Mouse (Mus musculus): ENCODE measurements at regions not wholly inside any gene's neighbourhood (a gene's known extent, or its start where the extent isn't known, plus 50 kb on each side); places are given as distances from the start of the nearest gene placed in this dataset.
"Not testable (repeated sequence)": the region's sequence is repeated elsewhere in the genome, so short reads cannot be mapped to it uniquely, and the experiment has no call there.

- no peak for ATAC-seq (ENCODE audit: poor library complexity, severe bottlenecking)
These were observed 603.5 kb upstream of the Gje1 start for GRCm38 (mm10) chr10:15321480-15321879.

- ATAC-seq (ENCODE audit: poor library complexity, severe bottlenecking) = no peak
These were observed 599.1 kb upstream of the Gje1 start for GRCm38 (mm10) chr10:15317017-15317607.

DNA sequence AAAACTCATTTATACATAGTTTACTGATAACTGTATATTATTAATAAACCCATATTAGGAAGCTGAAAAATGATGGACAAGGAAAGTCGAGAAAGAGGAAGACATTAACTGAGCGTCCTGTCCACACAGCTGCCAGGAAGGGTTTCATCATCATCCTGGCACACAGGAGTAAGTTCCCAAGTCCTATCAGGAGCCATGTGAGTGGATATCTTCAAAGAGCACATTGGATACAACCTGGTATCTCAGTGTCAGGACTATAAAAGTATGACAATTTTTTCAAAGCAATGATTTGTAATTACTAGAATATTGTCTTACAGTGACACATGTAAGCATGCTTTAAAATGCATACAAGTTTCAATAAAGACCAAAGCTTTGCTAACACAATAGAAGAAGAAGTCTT, 592.6 kb upstream of the Gje1 start:
- no peak for ATAC-seq (ENCODE audit: poor library complexity, severe bottlenecking)

GRCm38 (mm10) chr10:15305811-15306473, 587.9 kb upstream of the Gje1 start:
- ATAC-seq (ENCODE audit: poor library complexity, severe bottlenecking) = no peak

DNA sequence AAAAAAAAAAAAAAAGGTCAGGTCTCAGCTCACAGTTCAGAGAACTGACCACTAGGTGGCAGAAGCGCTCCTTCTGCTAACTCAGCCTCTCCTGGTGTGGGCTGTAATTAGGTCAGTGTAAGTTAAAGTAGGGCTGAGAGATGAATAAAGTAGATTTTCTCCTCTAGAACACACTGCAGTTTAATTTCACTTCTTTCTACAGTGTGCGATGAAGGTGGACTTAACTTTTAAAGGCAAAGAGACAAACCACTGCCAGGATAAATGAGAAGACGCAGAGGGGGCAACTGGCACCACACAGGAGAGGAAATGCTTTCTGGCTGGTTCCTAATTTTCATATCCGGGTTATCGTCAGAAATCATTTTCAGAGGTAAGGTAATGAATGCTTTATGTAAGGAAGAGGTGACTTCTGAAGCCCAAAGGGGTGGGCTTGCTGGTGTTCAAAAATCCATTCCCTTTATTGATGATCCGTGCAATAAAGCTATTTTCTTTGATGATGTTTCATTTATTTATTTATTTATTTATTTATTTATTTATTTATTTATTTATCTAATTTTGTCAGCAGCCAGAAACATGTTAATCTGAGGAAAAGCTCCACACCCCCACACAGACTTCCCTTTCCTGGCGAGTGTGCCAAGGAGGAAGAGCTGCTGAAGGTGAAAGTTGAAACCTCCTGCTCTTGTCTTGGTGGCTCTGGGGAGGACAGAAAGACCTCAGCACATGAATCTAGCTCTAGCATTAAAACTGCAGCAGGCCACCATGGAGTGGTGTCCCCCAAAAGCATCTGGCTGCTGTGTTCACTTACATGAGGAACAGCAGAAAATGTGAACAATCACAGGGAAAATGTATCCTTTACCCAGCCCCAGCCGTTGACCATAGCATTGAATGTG, 582.4 kb upstream of the Gje1 start:
- peak; percentile 88 for ATAC-seq (ENCODE audit: poor library complexity, severe bottlenecking)

GRCm38 (mm10) chr10:15299331-15300198, 581.6 kb upstream of the Gje1 start:
- no peak for ATAC-seq (ENCODE audit: poor library complexity, severe bottlenecking)

- peak; percentile 80 for ATAC-seq (ENCODE audit: poor library complexity, severe bottlenecking)
These were observed 579.2 kb upstream of the Gje1 start for GRCm38 (mm10) chr10:15297257-15297656.

GRCm38 (mm10) chr10:15294125-15294524, 576.1 kb upstream of the Gje1 start:
- no peak for ATAC-seq (ENCODE audit: poor library complexity, severe bottlenecking)

DNA sequence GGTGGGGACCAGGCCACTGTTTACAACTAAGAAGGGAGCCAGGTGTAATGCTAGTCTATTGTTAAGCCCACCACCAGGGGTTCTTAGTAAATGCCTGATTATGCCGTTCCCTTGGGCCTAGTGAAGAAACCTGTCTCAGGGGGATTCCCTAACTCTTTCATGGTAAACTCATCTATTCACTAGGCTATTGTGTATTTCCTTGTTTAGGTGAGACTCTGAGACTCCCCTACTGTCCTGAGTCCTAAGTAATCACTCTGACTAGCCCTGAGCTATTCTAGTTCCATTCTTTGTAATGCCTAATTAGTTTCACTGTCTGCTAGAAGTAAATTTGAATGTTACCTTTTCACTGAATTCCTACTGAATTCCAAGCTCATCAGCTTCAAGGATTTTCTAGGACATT, 545.3 kb upstream of the Gje1 start:
- ATAC-seq (ENCODE audit: poor library complexity, severe bottlenecking) = not testable (repeated sequence)

DNA sequence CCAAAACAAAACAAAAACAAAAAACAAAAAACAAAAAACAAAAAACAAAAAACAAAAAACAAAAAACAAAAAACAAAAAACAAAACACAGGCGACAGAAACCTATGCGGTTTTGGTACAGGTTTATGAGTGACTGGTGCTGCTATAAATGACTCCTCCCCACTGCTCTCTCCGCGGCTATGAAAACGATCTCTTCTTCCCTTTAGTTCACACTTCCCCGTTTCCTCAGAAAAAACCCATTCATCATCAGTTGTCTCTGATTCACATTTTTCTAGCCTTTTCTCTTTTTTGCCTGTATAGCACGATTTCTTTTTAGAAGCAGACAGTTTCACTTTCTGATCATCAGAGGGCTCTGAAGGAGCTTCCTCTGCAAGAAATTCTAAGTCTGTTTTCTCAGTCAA, 544.3 kb upstream of the Gje1 start:
- ATAC-seq (ENCODE audit: poor library complexity, severe bottlenecking) = not testable (repeated sequence)

DNA sequence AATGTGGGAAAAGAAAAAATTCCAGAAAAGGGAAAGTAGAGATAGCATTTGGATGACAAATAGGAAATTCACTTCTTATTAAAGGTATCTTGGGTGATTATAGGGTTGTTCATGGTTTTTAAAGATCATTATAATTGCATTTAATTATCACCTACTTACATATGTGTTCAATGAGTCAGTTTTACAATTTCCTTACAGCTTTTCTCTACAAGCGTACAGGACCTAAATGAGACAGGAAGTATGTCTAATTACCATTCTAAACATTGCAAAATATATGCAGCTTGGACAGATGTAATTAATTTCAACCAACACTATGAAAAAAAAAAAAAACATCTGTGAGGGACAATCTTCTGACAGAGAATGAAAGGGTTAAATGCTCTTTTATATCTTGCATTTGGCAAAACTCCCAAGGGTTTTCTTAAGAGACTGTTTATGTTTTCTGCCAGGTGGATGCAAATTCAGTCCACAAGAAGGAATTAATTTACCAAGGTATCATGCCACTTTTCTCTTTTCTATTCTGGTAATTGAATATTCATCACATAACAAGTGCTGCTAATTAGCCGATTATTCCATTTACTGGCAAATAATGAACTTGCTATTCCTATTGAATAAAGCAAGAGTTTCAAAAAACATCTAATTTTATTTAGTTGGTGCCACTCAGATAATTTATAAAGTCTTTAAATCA, 531.5 kb upstream of the Gje1 start:
- no peak for ATAC-seq (ENCODE audit: poor library complexity, severe bottlenecking)

DNA sequence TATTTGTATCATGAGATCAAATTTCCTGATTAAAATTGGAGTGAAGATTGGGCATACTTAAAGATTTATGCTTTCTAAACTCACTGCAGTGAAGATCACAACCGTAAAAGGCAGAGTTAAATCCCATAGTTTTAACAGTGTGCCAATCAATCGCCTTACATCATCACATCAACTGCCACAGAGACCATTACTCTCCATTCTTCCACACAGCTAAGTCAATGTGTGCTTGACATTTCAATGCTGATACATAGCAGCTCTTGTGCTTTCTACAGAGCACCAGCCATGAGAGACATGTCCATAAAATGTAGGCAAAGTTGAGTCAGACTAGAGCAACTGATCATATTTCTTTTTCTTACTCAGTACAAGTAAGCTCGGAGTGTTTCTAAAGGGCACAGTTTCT, 530.9 kb upstream of the Gje1 start:
- no peak for ATAC-seq (ENCODE audit: poor library complexity, severe bottlenecking)

- no peak for ATAC-seq (ENCODE audit: poor library complexity, severe bottlenecking)
These were observed 526.6 kb upstream of the Gje1 start for GRCm38 (mm10) chr10:15244376-15245262.

GRCm38 (mm10) chr10:15243460-15243859, 525.4 kb upstream of the Gje1 start:
- ATAC-seq (ENCODE audit: poor library complexity, severe bottlenecking) = no peak

- no peak for ATAC-seq (ENCODE audit: poor library complexity, severe bottlenecking)
These were observed 500.9 kb upstream of the Gje1 start for GRCm38 (mm10) chr10:15218883-15219282.

DNA sequence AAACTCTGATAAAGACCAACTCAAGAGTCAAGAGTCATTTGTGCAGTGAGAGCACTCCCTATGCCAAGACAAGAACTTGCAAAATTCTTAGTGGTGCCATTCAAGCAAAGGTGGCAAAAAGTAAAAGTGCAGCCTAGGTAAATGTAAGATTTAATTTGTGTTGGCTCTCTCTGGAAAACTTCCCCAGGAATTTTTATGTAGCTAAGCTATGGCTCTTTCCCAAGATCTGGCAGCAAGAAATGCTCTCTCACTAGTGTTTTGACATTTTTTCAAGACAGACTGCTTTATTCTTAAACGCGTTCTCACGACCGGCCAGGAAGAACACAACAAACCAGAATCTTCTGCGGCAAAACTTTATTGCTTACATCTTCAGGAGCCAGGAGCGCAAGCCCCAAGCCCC, 461.6 kb upstream of the Gje1 start:
- ATAC-seq (ENCODE audit: poor library complexity, severe bottlenecking) = no peak

DNA sequence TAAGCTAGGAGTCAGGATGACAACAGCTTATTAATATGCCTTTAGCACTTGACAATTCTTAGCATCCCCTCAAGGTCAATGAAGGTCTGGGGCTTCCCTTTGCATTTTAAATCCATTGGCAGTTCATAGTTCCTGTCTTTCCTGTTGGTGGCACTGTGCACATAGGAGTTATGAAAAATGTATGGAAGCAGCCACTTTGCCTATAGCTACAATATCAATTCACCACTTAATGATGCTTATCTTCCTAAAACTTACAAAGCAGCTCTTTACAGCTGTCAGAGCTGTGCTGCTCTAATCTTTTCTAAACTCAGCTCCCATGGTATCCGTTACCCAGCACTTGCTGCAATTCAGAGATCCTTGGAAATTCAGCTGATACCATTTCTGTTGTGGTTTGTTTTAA, 456.4 kb upstream of the Gje1 start:
- ATAC-seq (ENCODE audit: poor library complexity, severe bottlenecking) = no peak

DNA sequence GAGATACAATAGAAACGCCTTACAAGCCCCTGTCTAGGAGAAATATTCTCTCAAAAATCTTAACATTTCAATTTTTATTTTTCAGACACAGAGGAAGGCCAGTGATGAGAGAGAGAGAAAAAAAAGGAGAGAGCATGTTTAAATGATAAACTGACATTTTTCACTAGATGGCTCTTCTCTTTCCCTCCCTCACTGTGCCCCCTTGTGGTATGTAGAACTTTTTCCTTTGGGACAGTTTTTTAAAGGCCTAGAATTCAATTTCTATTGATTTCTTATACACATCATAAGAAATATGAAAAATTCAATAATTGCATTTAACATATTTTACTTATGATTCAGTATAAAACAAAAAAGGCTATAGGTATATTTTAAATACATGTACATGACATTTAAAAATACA, 454.5 kb upstream of the Gje1 start:
- ATAC-seq (ENCODE audit: poor library complexity, severe bottlenecking) = no peak

GRCm38 (mm10) chr10:15140703-15141102, 422.7 kb upstream of the Gje1 start:
- no peak for ATAC-seq (ENCODE audit: poor library complexity, severe bottlenecking)

All from megakaryocyte, adult 5-6 weeks (primary cell).